Mouse (Mus musculus): Measurements from ENCODE around the gene BC005624.
"Not testable (repeated sequence)": the region's sequence is repeated elsewhere in the genome, so short reads cannot be mapped to it uniquely, and the experiment has no call there.

BC005624 gene

GRCm38 (mm10) chr2:30967352-30968327, 14.4 kb downstream of the BC005624 start, which contains the start of gene Tor1a:
Tor1a (minus strand) TSS chr2:30967933.
- DNase-seq = peak; percentile 83 to 88

GRCm38 (mm10) chr2:30966826-30967225, 15.2 kb downstream of the BC005624 start:
- peak in 1 of 2 experiments; percentile 6 for DNase-seq

- DNase-seq = no peak
Measured at GRCm38 (mm10) chr2:30965627-30966026, 16.4 kb downstream of the BC005624 start.

DNA sequence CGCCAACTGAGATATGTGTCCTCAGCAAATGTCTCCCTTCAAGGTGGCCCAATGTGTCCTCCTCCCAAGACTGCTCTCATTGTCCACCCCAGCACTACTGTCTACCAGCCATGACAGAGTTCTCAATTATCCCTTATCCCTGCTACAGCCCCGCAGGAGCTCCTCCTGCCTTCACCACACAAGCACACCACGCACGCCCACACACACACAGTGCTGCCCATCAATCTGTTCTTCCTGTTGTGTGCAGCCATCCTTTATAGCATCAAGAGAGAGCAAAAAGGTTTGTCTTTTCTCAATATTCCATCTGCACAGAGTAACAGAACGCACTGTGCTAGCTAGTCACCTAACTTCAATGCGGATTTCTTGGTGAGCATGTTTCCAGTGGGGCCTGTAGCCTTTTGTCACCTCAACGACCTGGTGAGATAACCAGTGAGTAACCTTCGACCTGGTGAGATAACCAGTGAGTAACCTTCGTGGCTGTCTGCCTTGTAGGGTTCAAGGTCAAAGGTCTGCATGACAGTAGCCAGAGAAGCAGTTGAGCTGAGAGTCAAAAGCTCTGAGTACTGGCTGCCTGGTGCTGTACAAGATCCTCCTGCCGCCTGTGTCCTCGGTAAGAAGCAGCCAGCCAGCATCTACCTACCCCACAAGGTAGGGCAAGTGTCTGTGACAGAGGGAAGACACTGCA, 19.3 kb downstream of the BC005624 start:
- DNase-seq = no peak

GRCm38 (mm10) chr2:30959856-30960255, 22.1 kb downstream of the BC005624 start:
- no peak for DNase-seq

- no peak for DNase-seq
Measured at GRCm38 (mm10) chr2:30958726-30959125, 23.3 kb downstream of the BC005624 start.

DNA sequence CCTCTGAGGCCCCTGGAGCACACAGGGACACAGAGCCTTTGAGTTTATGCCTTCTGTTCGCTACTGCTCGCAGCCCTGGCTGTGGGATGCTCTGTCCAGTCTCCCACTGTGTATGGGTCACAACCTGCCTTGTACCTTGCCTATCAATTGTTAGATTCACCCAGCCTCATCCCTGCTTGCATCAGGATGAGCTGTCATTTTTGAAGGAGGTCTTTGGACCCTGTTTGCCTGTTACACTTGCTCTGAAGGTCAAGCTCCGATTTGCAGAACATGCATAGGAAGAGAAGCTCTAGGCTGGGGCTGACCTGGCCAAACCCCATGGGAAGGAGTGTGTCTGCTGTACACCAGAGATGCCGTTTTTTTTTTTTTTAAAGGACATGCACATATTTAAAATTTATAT, 24.5 kb downstream of the BC005624 start:
- no peak for DNase-seq

DNA sequence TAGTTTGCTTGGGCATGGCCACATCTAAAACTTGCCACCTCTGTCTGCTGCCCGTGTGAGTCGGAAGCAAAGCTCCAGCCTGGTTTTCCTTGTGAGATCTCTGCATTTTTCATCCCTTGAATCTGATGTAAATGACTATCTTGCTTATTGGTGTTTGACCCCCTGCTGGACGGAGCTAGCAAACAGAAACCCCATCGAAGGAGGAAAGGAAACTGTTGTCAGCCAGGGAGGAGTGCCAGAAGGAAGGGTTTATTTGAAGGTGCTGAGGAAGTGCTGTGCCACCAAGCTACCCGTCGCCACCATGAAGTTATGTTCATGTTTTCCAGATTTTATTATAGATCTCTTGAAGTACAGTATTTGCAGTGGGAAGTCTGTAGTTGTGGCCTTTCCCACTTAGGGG, 27.2 kb downstream of the BC005624 start:
- no peak for DNase-seq

DNA sequence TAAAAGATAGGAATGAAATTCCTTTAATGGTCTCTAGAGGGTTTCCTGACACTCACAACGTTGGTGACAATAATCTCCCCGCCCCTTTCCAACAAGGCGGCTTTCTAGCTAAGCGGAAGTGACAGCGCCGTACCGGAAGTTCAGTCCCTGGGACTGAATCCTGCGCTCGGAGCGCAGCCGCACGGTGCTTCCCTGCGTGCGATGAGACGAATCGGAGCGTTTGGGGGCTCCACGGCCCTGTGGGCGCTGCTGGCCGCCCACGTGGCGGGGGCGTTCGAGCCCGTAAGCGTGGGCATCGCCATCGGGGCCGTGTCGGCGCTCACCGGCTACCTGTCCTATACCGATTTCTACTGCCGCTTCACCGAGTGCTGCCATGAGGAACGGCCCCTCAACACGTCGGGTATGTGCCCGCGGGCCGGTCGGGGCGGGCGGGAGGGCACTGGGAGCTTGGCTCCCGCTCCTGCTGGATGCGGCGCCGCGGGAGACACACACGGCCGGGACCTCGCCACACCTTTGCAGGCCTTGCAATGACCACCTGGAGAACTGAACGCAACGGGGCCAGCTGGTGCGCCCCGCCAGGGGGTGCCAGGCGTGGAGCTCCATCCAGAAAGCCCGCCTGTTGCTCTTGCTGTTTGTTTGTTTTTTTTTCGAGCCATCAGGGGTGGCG, 29.0 kb downstream of the BC005624 start, which contains the start of gene Tor1b:
TSS of gene Tor1b (plus strand) at position 136 of the 667 bp plus-strand sequence.
- DNase-seq = peak; percentile 80 to 85

GRCm38 (mm10) chr2:30952457-30952823, 29.6 kb downstream of the BC005624 start:
- no peak for DNase-seq

DNA sequence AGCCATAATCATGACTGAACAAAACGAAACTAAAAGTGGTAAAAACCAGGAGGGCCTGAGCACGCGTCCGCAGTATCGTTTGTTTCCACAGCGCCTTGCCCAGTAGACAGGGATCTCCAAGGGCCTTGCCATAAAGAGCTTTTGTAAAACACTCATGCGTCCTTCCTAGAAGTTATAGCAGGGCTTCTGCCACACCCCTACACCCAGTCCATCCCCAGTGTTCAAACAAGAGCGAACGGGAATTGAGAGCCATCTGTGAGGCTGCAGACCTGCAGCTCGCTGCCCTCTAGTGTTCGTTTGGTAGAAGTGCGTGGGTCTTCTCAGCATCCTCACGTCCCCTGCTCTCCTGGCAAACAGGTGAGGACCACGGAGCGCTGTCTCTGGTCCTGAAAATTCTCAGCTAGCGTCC, 39.4 kb downstream of the BC005624 start:
- DNase-seq = peak; percentile 70 to 73

GRCm38 (mm10) chr2:30942116-30942515, 39.9 kb downstream of the BC005624 start:
- DNase-seq = not testable (repeated sequence)

DNA sequence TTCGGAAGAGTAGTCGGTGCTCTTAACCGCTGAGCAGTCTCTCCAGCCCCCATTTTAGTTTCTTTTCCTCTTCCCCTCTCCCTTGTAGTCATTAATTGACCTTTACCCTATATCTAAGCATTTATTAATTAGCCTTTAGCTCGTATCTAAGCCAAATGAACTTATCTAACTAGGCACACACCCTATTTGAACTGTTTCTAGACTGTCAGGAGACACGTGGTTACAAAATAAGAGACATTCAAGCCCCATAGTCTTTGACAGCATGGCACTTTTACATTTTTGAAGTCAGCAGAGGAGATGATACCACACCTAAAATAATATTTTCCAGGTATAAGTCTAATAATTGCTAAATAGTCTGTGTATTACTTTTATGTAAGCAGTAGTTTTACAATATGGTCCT, 40.4 kb downstream of the BC005624 start:
- DNase-seq = no peak

DNA sequence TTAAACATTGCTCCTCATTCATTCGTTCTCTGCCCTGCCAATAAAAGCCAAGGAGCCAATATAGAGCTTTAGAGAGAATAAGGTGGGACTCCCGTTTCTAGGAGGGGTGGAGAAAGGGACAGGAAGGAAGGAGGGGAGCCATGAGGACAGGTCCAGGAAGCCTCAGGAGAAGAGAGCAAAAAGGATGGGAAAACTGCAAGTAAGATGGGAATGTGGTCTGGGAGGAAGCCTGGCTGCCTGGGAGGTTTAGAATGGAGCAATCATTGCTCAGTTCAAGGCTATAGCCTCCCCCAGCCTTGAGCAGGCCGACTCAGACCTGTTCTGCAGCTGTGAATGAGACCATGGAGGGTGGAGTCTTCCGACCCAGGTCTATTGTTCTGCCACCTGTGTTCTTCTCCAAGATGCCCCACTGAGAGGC, 43.4 kb downstream of the BC005624 start:
- DNase-seq = no peak

GRCm38 (mm10) chr2:30937731-30938130, 44.3 kb downstream of the BC005624 start:
- DNase-seq = no peak

DNA sequence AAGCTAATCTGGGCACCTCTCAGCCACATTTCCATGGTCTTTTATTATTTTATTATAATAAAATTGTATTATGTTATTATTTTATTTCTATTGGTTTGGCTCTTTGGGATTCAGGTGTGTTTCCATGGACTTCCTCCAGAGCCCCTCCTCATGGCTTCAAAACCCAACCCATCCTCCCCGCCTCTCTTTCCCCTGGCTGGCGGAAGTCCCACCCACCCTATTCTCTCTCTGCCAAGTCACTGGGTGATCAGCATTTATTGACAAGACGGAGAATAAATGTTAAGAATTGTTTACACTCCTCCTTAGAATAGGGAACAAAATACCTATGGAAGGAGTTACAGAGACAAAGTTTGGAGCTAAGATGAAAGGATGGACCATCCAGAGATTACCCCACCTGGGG, 45.2 kb downstream of the BC005624 start:
- DNase-seq = no peak

DNA sequence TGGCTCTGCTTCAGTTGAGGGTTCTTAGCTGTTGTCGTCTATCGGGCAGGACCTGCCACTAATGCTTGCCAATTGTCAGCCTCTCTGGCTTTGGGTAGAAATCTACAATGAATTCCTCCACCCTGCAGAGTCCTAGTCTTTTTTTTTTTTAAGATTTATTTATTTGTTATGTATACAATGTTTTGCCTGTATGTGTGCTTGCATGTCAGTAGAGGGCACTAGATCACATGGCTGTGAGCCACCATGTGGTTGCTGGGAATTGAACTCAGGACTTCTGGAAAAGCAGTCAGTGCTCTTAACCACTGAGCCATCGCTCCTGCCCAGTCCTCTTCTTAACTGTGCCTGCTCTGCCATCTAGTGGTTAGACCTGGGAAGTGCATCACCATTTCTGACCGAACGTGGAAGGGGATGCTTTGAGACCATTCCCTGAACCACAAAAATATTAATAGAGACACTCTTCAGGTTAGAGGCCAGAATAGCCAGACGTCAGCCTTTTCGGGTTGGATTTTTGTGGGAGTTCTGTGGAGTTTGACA, 48.0 kb downstream of the BC005624 start:
- peak; percentile 58 to 65 for DNase-seq

GRCm38 (mm10) chr2:30933032-30933431, 49.0 kb downstream of the BC005624 start:
- DNase-seq = no peak

GRCm38 (mm10) chr2:30931922-30932321, 50.1 kb downstream of the BC005624 start:
- no peak for DNase-seq

DNA sequence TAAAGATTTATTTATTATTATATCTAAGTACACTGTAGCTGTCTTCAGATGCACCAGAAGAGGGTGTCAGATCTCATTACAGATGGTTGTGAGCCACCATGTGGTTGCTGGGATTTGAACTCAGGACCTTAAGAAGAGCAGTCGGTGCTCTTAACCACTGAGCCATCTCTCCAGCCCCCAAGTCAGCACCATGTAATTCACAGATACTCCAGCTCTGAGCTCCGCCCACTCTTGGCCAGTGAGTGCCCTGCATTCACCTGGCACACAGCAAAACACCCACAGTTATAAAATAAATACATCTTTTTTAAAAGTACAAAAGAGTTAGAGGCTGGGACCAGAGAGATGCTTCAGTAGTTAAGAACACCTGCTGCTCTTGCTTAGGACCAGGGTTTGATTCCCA, 51.2 kb downstream of the BC005624 start:
- not testable (repeated sequence) for DNase-seq

- peak; percentile 52 to 57 for DNase-seq
Measured at GRCm38 (mm10) chr2:30929483-30930045, 52.4 kb downstream of the BC005624 start, which contains the start of gene Ptges. Ptges (minus strand) TSS chr2:30929863.

- no peak for DNase-seq
Measured at GRCm38 (mm10) chr2:30928893-30929482, 53.0 kb downstream of the BC005624 start.
